Mouse (Mus musculus): Measurements from ENCODE around the gene Tmem136.
"Not testable (repeated sequence)": the region's sequence is repeated elsewhere in the genome, so short reads cannot be mapped to it uniquely, and the experiment has no call there.

Tmem136 gene

GRCm38 (mm10) chr9:43116134-43116996 is at the start of gene Tmem136:
TSS of gene Tmem136 (minus strand) at chr9:43116570.
- DNase-seq: peak; percentile 68 to 83

GRCm38 (mm10) chr9:43155960-43156359 is 39.6 kb upstream of the Tmem136 start:
- no peak for DNase-seq

- no peak for DNase-seq
Observed at GRCm38 (mm10) chr9:43151779-43152178, 35.4 kb upstream of the Tmem136 start.

GRCm38 (mm10) chr9:43150957-43151356 is 34.6 kb upstream of the Tmem136 start:
- no peak for DNase-seq

- DNase-seq: no peak
Observed at GRCm38 (mm10) chr9:43150075-43150474, 33.7 kb upstream of the Tmem136 start.

DNA sequence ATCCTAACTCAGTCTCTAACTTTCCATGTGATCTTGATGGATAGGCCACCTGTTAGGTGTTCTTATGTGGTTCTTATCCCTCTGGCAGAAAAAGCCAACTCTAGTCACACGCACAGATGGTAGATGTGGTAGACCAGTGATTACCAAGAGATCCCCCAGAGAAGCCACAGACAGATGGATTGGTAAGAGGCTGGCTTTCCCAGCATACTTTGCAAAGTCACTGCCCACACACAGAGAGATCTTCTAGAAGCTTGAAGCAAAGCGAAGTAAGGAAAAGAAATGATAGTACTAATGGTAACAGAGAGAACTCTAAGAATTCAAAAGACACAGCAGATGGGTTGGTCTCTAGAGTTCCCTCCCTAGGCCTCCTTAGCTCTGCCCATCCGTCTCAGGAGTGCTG is 33.1 kb upstream of the Tmem136 start:
- no peak for DNase-seq

GRCm38 (mm10) chr9:43145196-43145595 is 28.8 kb upstream of the Tmem136 start:
- DNase-seq: no peak

GRCm38 (mm10) chr9:43144206-43144810 is 27.9 kb upstream of the Tmem136 start:
- DNase-seq: no peak

DNA sequence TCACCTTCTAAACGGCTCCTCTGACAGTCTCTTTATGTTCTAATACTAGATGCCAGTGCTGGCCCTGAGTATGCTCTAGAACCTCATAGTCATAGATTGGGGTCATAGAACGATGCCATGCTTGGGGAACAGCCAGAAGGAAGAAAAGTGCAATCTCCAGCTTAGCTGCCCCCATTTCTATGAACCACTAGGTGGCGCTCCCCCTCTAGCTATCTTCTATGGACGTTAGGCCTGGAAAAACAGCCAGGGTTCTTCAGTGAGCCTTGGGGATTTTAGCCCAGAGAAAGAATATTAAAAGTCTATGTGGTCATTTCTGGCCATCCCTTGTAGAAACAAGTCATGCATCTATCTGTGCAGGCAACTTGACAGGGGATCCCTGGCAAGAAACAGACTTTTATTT is 25.5 kb upstream of the Tmem136 start:
- DNase-seq: peak; percentile 66 to 72

- DNase-seq: no peak
Observed at GRCm38 (mm10) chr9:43133525-43133924, 17.2 kb upstream of the Tmem136 start.

DNA sequence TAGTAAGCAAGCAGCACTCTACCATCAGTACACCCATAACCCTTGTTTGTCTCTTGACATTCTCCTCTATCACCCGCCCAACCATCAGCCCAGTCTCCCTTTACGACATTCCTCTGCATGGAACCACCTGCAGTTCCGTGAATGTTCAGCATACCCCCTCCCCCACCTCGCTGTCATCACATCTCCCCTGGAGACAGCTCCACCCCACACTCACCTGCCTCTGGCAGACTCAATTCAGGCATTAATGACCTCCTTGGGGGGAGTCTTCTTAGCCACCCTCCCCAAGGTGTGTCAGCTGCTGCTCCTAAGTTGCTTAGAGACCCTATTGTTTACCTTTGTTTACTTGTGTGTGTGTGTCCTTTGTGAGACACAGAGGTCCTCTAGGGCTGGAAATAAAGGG is 16.0 kb upstream of the Tmem136 start:
- no peak for DNase-seq

GRCm38 (mm10) chr9:43131940-43132339 is 15.6 kb upstream of the Tmem136 start:
- DNase-seq: no peak

GRCm38 (mm10) chr9:43130684-43131083 is 14.3 kb upstream of the Tmem136 start:
- DNase-seq: no peak

- peak in 1 of 2 experiments; percentile 23 for DNase-seq
Observed at GRCm38 (mm10) chr9:43127101-43127787, 10.9 kb upstream of the Tmem136 start.

DNA sequence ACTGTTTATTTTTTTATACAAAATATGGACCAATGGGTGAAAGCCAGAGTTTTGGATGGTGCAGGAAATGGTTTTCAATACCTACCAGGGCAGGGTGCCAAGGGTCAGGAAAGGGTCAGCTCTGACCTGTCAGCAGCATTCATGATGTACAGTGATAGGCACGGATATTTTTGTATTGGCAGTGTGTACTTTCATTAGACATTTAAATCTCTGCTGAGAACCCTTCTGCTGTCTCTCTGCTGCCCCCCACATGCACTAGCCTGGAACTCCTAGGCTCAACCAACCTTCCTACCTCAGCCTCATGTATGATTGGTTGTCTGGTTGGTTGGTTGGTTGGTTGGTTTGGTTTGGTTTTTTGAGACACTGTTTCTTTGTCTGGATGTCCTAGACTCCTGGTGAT is 6.0 kb upstream of the Tmem136 start:
- DNase-seq: no peak

GRCm38 (mm10) chr9:43121948-43122347 is 5.6 kb upstream of the Tmem136 start:
- not testable (repeated sequence) for DNase-seq

GRCm38 (mm10) chr9:43116997-43117336 is 597 bp upstream of the Tmem136 start:
- DNase-seq: no peak

DNA sequence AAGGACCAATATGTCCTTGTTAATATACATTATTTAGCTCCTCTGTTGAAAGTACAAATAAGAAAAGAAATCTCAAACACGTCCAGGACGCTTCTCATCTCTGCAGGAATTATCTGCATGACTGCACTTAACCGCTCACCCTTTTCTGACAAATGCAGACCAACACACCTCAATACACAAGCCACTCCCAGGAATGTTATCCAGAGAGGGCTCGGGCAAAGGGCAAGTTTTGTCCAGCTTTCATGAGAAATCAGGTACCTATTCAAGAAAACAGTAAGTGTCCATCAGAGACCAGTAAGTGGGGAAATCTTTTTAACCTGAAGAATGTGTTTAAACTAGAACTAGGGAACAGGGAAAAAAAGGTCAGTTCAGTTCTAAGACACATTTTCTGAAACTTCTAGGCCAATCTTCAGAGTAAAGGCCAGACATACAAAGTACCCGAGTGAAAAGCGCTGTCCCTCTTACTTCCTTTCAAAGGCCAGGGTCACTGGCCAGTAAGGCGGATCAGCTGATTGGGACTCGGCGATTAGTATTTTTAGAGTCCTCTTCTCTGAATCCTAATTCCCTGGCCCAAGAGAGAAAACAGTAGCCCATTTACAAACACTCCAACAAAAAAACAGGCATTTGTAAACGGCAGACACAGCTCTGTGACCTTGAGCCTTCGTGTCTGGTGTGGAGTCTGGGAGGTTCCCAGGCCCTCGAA is 788 bp downstream of the Tmem136 start:
- peak in 1 of 2 experiments; percentile 28 for DNase-seq

DNA sequence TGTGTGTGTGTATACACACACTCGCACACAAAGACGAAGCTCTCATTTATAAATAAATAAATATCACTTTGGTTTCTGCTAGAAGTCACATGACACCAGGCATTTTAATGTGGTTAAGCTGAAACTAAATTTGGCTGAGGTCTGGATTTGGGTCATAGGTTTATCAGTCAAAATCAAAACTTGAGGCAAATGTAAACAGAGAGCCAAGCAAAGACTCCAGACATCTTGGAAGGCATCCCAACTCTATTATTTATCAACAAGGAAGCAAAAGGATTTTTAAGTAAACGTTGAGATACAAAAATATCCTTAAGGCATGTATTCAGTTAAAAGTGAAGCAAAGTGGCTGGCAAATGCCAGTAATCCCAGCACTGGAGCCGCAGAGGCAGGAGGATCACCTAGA is 1.5 kb downstream of the Tmem136 start:
- no peak for DNase-seq

DNA sequence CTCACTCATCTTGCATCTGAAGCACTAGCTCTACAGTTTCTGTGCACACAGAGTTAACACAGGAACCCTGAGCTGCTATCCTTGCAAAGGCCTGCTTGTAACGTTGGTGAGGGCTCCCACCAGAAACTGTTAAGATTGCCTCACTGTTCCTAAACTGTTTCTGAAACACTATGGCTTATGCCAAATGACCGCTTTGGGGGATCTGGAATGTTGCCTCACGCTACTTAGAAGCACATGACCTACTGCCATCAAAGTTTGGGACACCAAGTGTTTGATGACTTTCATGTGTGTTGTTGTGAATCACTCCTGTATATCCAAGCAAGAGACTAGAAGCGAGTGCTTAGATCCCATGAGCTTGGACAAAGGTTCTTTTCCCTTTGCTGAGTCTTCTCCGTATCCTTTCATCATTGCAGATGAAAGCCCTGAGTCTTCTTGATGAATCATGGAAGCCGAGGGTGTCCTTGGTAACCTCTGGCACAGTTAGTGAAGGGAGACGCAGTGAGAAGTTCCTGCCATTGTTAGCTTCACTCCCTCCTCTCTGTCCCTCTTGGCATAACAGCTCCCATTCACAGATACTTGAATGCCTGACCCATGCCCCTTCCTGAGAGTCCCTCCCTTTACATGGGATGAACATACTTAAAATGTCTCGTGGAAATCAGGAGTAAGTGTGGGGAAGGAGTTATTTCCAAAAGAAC is 5.9 kb downstream of the Tmem136 start:
- DNase-seq: no peak

GRCm38 (mm10) chr9:43109125-43109524 is 7.2 kb downstream of the Tmem136 start:
- no peak for DNase-seq

DNA sequence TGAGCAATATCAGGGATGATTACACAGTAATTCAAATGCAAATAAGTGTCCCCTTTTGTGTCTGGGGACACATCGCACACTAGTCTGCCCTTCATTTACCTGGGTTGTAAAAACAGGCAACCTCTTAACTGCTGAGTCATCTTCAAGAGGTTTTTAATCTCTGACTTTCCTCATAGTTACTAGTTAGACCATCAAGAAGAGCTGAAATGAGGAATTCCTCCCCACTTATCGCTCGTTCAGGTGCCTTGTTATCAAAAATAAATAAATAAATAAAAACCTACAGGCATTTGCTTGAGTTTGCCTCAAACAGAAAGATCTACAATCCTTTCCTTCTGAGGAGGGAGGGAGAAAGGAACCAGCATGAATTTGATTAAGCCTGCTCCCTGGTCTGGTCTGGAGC is 7.6 kb downstream of the Tmem136 start:
- DNase-seq: no peak

GRCm38 (mm10) chr9:43108081-43108480 is 8.3 kb downstream of the Tmem136 start:
- DNase-seq: no peak

Data from cerebellum, adult 18-20 months (tissue).